Mouse (Mus musculus): ENCODE data around the gene Sco2. TPM values are rescaled to one million over a fixed set of nuclear protein-coding genes. Genes with fewer than 3 reads are reported as not detected.

Gene Sco2
- total RNA-seq (2017) = 19.7 and 26.6 TPM in 2 replicates

DNA sequence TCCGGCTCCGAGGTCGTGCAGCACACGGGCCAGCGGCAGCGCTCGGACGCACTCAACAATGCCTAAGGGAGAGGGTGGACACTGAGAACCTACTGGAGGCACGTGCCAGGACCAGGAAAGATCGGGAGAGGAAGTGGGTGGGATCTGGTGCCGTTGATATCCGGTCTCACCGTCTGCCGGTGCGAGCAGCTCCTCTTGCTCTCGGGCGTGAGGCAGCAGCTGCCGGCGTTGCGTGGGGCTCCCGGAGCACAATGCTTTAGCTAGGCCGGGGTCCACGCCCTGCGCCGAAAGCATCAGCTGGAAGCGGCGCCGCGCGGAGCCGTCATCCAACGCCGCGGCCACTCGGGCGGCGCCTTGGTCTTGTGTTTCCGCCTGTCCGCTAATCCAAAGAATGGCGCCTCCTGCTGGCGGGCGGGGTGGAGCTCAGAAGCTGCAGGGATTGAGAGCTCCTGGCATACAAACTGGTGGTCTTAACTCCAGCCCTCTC is at the start of gene Sco2:
TSS of gene Sco2 (minus strand) at position 85 of the 487 bp plus-strand sequence.
- ATAC-seq (replicated peaks in 1 of 2; ENCODE audit: insufficient read depth in 1 of 2, low FRiP score in 2 of 2, low TSS enrichment in 1 of 2, low read depth in 1 of 2, poor library complexity in 2 of 2, severe bottlenecking in 2 of 2) = peak; percentile 20 to 47

DNA sequence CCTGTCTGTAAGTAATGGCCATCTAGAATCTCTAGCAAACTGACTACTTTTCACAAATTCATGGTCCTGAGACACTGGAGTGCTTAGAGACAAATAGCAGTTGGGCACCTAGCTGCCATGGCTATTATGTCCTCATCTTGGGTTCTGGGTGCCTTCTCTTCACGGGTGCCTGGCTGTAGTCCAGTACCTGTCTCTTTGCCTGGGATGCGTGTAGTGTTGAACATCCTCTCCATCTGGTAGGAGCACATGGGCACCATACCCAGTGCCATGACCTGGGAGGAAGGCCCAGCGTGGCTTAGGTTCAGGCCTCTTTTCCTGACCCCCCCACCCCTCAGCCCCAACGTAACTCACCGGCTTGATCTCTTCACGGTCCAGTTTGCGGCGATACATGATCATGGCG is 48.3 kb upstream of the Sco2 start:
- no peak for ATAC-seq (replicated peaks in 1 of 2; ENCODE audit: insufficient read depth in 1 of 2, low FRiP score in 2 of 2, low TSS enrichment in 1 of 2, low read depth in 1 of 2, poor library complexity in 2 of 2, severe bottlenecking in 2 of 2)

DNA sequence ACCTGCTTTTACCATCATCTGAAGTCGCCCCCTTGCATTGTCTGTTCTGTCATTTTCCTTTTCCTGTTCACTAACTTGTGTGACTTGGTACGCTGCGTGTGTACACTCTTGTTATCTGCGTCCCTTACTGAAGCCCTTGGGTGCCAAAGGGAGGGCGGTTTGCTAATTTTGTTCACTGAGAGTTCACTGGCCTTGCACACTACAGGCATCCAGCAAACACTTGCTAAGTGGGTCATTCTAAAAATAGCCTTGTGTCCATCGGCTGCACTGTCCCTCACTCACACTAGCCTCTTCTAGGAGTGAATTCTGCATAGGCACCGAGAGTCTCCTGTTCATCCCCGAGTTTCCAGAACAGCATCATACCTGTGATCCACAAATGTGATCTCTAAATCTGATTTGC is 41.6 kb upstream of the Sco2 start:
- no peak for ATAC-seq (replicated peaks in 1 of 2; ENCODE audit: insufficient read depth in 1 of 2, low FRiP score in 2 of 2, low TSS enrichment in 1 of 2, low read depth in 1 of 2, poor library complexity in 2 of 2, severe bottlenecking in 2 of 2)

- no peak for ATAC-seq (replicated peaks in 1 of 2; ENCODE audit: insufficient read depth in 1 of 2, low FRiP score in 2 of 2, low TSS enrichment in 1 of 2, low read depth in 1 of 2, poor library complexity in 2 of 2, severe bottlenecking in 2 of 2)
These were observed 36.5 kb upstream of the Sco2 start, which contains the start of gene Syce3 for GRCm38 (mm10) chr15:89410118-89410517. Gene Syce3 (minus strand): TSS chr15:89410503.

GRCm38 (mm10) chr15:89406691-89407090 is 33.0 kb upstream of the Sco2 start:
- ATAC-seq (replicated peaks in 1 of 2; ENCODE audit: insufficient read depth in 1 of 2, low FRiP score in 2 of 2, low TSS enrichment in 1 of 2, low read depth in 1 of 2, poor library complexity in 2 of 2, severe bottlenecking in 2 of 2) = no peak

DNA sequence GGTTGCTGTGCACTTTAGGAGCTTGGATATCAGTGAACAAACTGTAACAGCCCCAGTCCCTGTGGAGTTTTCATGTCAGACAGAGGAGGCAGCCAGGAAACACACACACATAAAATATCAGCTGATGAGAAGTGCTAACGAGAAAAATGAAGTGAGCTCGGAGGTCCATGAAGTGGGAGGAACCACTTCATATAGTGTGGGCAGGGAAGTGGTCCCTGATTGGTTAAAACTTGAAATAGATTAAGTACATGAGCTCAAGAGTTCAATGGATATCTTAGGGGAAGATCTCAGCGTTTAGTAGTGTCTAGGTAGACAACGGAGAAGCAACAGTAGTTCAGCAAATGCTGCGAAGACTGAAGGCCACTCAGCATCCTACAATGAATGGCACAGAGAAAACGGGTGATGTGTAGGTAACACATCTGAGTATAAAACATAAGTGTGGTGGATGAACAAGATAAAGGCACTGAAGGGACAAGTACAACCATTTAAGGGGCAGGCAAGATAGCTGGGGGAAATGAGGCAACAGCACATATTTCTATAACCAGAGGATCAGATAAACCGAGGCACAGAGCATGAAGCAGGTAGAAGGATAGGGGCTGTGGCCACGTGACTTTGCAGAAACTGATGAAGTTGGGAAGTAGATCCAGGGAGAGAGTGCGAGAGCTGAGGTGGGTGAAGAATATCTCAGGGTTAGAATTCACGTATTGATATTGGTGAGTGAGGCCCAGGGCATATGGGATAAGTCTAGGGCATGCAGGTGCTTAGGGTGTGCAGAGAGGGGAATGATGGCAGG is 31.4 kb upstream of the Sco2 start:
- ATAC-seq (replicated peaks in 1 of 2; ENCODE audit: insufficient read depth in 1 of 2, low FRiP score in 2 of 2, low TSS enrichment in 1 of 2, low read depth in 1 of 2, poor library complexity in 2 of 2, severe bottlenecking in 2 of 2) = no peak

GRCm38 (mm10) chr15:89402471-89402870 is 28.8 kb upstream of the Sco2 start:
- ATAC-seq (replicated peaks in 1 of 2; ENCODE audit: insufficient read depth in 1 of 2, low FRiP score in 2 of 2, low TSS enrichment in 1 of 2, low read depth in 1 of 2, poor library complexity in 2 of 2, severe bottlenecking in 2 of 2) = no peak

GRCm38 (mm10) chr15:89399716-89400115 is 26.1 kb upstream of the Sco2 start:
- no peak for ATAC-seq (replicated peaks in 1 of 2; ENCODE audit: insufficient read depth in 1 of 2, low FRiP score in 2 of 2, low TSS enrichment in 1 of 2, low read depth in 1 of 2, poor library complexity in 2 of 2, severe bottlenecking in 2 of 2)

DNA sequence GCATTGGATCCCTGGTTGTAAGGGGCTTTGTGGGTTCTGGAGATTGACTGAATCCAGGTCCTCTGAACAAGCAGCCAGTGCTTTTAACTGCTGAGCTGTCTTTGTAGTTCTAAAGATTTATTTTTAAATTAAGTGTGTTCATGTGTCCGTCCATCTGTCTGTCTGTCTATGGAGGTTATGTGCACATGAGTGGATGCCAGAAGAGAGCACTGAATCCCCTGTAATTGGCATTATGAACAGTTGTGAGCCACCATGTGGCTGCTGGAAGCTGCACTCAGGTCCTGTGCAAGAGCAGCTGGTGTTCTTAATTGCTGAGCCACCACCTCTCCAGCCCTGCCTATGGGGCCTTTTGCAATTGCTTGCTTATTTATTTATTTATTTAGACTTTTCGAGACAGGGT is 24.5 kb upstream of the Sco2 start:
- no peak for ATAC-seq (replicated peaks in 1 of 2; ENCODE audit: insufficient read depth in 1 of 2, low FRiP score in 2 of 2, low TSS enrichment in 1 of 2, low read depth in 1 of 2, poor library complexity in 2 of 2, severe bottlenecking in 2 of 2)

GRCm38 (mm10) chr15:89396883-89397282 is 23.2 kb upstream of the Sco2 start:
- ATAC-seq (replicated peaks in 1 of 2; ENCODE audit: insufficient read depth in 1 of 2, low FRiP score in 2 of 2, low TSS enrichment in 1 of 2, low read depth in 1 of 2, poor library complexity in 2 of 2, severe bottlenecking in 2 of 2) = no peak

- no peak for ATAC-seq (replicated peaks in 1 of 2; ENCODE audit: insufficient read depth in 1 of 2, low FRiP score in 2 of 2, low TSS enrichment in 1 of 2, low read depth in 1 of 2, poor library complexity in 2 of 2, severe bottlenecking in 2 of 2)
These were observed 16.4 kb upstream of the Sco2 start for GRCm38 (mm10) chr15:89390081-89390480.

DNA sequence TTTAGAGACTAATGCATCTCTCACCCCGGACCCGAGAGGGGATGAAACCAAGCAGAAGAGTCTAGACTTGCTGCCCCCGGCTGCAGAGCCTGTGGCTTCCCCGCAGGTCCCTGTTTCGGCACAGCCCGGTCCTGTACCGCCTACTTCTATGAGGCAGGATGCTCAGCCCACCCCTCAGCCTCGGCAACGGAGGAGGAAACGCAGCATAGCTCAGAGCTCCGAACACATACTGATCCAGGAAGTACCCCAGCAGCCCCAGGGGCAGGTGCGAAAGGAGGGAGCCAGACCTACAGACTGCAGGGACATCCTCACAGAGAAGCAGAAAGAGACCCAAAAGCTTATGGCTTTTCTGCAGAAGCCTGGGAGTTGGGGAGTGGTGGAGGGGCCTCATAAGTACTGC is 13.5 kb upstream of the Sco2 start:
- ATAC-seq (replicated peaks in 1 of 2; ENCODE audit: insufficient read depth in 1 of 2, low FRiP score in 2 of 2, low TSS enrichment in 1 of 2, low read depth in 1 of 2, poor library complexity in 2 of 2, severe bottlenecking in 2 of 2) = peak; percentile 57 to 74

DNA sequence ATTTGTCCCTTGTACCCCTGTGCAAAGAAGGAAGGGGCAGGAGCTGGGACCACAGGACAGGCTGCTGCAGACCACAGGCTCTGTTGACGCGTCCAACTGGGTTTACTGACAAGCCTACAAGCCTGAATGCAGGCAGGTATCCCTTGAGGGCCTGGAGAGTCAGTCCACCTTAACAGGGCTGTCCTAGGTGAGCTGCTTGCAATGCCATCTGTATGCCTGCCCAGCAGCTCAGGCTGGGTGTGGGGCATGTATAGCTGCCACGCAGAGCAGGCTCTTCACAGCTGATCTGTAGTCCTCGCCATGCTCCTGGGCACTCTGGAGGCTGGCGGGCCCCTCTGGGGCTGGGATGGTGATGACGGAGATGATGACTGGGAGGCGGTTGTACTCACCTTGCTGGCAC is 11.0 kb upstream of the Sco2 start, which contains the start of gene Klhdc7b:
TSS of gene Klhdc7b (plus strand) at position 301 of the 400 bp plus-strand sequence.
- ATAC-seq (replicated peaks in 1 of 2; ENCODE audit: insufficient read depth in 1 of 2, low FRiP score in 2 of 2, low TSS enrichment in 1 of 2, low read depth in 1 of 2, poor library complexity in 2 of 2, severe bottlenecking in 2 of 2) = no peak

- ATAC-seq (replicated peaks in 1 of 2; ENCODE audit: insufficient read depth in 1 of 2, low FRiP score in 2 of 2, low TSS enrichment in 1 of 2, low read depth in 1 of 2, poor library complexity in 2 of 2, severe bottlenecking in 2 of 2) = peak in 1 of 2 experiments; percentile 41; a peak in 2 of 4 replicates
These were observed 5.8 kb upstream of the Sco2 start for GRCm38 (mm10) chr15:89379429-89379828.

DNA sequence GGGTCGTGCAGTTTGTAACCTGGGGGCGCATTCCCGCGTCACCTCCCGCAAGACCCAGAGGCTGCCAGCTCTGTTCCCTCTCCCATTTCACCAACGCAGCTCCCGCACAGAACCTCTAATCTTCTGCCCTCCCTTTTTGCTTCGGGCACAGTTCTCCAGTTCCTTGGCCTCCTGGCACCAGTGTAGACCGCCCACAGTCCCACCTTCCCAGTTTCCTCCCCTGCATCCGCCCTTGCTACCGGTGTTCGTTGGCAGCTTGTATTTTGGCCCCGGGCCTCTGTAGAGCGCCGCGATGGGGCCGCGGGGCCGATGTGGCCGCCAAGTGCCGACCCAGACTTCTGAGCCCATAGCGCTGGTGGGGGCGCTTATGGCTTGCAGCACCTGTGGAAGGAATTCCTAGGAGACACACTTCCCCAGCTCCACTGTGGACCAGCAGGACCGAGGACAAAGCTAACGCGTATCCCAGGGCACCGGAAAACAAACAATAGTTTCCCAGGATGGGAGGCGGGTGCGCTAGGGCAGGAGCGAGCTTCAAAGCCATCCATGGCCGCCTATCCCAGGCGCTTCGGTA is 5.3 kb upstream of the Sco2 start, which contains the start of gene Odf3b:
TSS of gene Odf3b (minus strand) at position 452 of the 571 bp plus-strand sequence.
- peak; percentile 61 to 74 for ATAC-seq (replicated peaks in 1 of 2; ENCODE audit: insufficient read depth in 1 of 2, low FRiP score in 2 of 2, low TSS enrichment in 1 of 2, low read depth in 1 of 2, poor library complexity in 2 of 2, severe bottlenecking in 2 of 2)

DNA sequence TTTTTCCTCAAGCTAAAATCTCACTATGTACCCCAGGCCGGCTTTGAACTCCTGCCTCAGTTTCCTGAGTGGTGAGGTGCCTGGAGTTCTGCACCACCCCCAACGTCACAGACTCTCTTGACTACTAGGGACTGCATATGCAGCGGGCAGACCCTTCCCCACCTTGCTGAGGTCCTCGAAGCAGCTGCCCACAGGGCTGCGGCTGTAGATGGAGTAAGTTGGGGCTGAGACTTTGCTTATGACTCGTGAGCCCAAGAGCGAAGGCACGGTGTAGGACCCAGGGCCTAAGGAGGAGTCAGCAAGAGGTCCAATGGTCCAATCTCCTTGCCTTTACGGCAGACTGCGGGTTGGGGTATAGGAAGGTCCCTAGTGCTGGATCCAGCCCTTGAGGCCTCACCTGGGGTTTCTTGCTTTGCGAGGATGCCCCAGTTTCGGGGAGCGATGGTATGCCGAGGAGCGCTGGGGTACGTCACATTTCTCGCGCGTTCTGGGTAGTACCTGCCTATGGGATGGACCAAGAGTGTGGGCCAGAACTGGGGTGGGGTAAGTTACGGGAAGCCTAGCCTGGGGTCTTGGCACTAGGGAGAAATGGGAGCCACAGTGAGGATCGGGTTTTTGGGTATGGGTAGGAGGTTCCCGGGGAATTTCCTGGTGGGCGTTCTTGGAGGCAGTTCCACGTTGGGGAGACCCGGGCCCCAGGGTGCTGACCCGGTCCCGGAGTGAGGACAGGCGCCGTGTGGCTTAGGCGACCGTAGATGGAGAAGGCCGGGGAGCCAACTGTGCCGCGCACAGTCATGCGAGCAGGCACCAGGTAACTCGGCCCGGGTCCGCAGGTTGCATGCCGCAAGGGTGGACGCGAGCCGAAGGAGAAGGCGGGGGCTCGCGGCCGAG is 4.5 kb upstream of the Sco2 start:
- peak; percentile 0 to 5; a peak in 1 of 4 replicates for ATAC-seq (replicated peaks in 1 of 2; ENCODE audit: insufficient read depth in 1 of 2, low FRiP score in 2 of 2, low TSS enrichment in 1 of 2, low read depth in 1 of 2, poor library complexity in 2 of 2, severe bottlenecking in 2 of 2)

DNA sequence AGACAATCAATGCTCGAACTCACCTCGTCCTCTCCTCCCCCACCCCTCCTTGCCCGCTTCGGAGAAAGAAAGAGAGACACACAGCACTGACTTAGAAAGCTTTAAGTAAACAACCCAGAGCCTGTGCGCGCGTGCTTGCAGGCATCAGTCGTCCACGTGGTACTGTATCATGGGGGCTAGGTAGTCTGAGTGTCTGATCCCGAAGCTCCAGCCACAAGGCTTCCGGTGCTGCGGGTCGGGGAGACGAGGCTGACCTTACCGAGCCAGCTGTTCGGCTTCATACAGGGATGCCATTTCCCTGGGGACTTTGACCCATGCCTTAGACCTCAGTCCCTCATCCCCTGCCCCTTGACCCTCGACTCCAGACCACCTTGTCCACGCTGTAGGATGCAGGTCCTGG is 3.7 kb upstream of the Sco2 start:
- no peak for ATAC-seq (replicated peaks in 1 of 2; ENCODE audit: insufficient read depth in 1 of 2, low FRiP score in 2 of 2, low TSS enrichment in 1 of 2, low read depth in 1 of 2, poor library complexity in 2 of 2, severe bottlenecking in 2 of 2)

- no peak for ATAC-seq (replicated peaks in 1 of 2; ENCODE audit: insufficient read depth in 1 of 2, low FRiP score in 2 of 2, low TSS enrichment in 1 of 2, low read depth in 1 of 2, poor library complexity in 2 of 2, severe bottlenecking in 2 of 2)
These were observed 3.3 kb upstream of the Sco2 start, which contains the start of gene Tymp for GRCm38 (mm10) chr15:89376957-89377356. Gene Tymp (minus strand): TSS chr15:89377039.
